ENCODE assay signal across 15 mouse cellular contexts in the genomic region with DNA sequence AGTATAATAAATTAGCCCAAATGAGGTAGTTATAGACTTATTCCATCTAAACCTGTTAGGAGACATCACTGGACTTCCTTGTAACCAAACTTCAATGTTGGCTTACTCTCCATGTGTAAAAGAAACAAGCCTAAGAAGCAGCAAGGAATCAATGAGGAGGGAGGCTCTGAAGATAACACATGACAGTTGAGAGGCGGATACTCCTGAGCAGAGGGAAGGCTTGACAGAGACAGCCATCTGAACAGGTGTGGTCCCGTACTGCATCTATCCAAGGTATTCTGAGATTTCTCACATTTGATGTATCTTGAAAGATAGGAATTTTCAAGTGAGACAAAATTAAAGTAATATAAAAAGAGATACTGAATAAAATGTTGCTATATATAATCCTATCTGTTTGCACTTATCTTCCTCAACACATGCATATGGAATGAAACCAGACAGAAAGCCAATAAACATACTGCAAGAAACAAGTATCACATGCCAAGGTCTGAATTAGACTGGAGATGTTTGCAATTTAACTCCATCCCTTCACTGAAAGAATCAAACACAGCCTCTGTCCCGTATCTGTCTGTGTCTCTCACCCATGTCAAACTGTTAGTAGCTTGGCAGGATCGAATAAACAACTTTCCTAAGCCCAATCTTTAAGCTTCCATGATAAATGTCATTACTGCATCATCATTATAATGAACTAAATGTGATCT.
"Had no signal": no experiment of that assay in that cellular context is flagged by ENCODE, and none has a peak within 500 bp of the region (broad histone marks: within the 10 kb centered on the region; RNA-seq: fewer than 3 reads in every experiment).

No protein-coding gene starts in this region.

- H3K27me3 ChIP-seq: kidney, embryonic 15.5 days; limb, embryonic 13.5 days; neural tube, embryonic 15.5 days had no signal

- H3K4me1 ChIP-seq: kidney, embryonic 15.5 days; limb, embryonic 13.5 days; midbrain, embryonic 10.5 days; neural tube, embryonic 15.5 days had no signal

- H3K4me3 ChIP-seq: kidney, embryonic 15.5 days; limb, embryonic 13.5 days; midbrain, embryonic 10.5 days; myocyte; neural tube, embryonic 15.5 days had no signal

- H3K36me3 ChIP-seq: kidney, embryonic 15.5 days; limb, embryonic 13.5 days; midbrain, embryonic 10.5 days; neural tube, embryonic 15.5 days had no signal

- H3K9me3 ChIP-seq: kidney, embryonic 15.5 days; limb, embryonic 13.5 days; midbrain, embryonic 10.5 days; neural tube, embryonic 15.5 days had no signal

- H3K4me2 ChIP-seq: kidney, embryonic 15.5 days; limb, embryonic 13.5 days; neural tube, embryonic 15.5 days had no signal

- H3K9ac ChIP-seq: kidney, embryonic 15.5 days; limb, embryonic 13.5 days; liver, embryonic 14.5 days; neural tube, embryonic 15.5 days had no signal

- H3K27ac ChIP-seq: kidney, embryonic 15.5 days; limb, embryonic 13.5 days; liver, embryonic 14.5 days; midbrain, embryonic 10.5 days; neural tube, embryonic 15.5 days had no signal

- DNase-seq: kidney, postnatal 14 days; left cerebral cortex, postnatal 4 days; lung, adult 2 months; lung, postnatal 4 days; midbrain, embryonic 14.5 days; right cerebral cortex, adult 18-20 months; right cerebral cortex, postnatal 25 days; thymus, adult 18-20 months; thymus, postnatal 14 days had no signal
